Mouse (Mus musculus) adipocyte (in vitro differentiated cells): ENCODE measurements around the gene Upb1.

Experiments used
- DNase-seq: peaks from one replicate; pipeline ENCODE4 v3.0.0-alpha.2; 2016; ENCODE audit warnings: low spot score

Upb1 gene

GRCm38 (mm10) chr10:75428049-75429003, 27.4 kb downstream of the Upb1 start:
- no peak for DNase-seq

DNA sequence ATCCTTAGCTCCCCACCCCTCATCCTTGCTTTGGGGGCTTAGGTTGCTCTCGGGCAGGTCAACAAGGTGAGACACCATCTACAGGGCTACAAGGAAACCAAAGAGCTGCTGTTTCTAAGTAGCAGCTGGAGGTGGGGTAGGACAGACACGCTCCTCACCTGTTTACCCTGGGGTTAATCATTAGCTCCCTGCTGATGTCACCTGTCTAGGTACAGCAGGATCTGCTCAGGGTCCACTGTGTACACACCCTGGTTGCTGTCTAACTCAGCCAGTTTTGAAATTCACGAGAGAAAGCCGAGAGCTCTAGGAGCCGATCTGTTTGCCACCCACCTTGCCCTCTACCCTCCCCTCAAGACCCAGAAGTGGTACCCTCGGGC, 28.1 kb downstream of the Upb1 start:
- no peak for DNase-seq

GRCm38 (mm10) chr10:75429522-75430146, 28.7 kb downstream of the Upb1 start:
- DNase-seq: no peak

DNA sequence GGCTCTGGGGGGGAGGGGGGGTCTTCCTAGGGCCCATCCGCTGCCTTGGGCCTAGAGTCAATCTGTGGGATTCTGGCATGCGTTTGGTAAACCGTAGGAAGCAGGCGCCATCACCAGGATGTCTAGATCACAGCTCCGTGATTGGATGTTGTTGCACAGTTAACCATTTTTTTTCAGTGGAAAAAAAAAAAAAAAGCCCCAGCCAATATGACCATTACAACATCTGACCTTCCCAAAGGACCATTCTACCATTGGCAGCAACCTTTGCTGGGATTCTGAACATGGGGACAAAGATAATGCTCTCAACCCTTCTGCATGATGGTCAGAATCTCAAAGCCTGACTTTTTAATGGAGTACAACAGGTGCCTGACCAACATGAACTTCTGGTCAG, 29.2 kb downstream of the Upb1 start:
- no peak for DNase-seq

DNA sequence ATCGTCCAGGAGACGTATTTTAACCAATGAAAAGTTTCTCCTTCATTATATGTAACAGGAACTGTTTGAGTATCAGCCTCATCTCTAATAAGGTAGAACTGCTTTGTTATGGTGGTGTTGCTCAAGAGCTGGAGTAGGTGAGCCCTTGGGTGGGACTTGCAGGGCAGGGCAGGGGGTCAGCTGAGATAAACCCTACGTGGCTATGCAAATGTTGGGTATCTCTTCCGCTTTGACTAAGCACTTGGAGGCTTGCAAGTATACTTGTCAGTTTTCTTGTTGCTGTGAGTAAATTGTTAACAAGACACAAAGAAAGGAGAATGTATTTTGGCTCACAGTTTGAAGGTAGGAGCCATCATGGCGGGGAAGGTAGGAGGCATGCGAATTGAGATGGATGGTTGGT, 29.7 kb downstream of the Upb1 start:
- no peak for DNase-seq

GRCm38 (mm10) chr10:75436604-75437217, 35.8 kb downstream of the Upb1 start:
- peak; percentile 91 for DNase-seq

DNA sequence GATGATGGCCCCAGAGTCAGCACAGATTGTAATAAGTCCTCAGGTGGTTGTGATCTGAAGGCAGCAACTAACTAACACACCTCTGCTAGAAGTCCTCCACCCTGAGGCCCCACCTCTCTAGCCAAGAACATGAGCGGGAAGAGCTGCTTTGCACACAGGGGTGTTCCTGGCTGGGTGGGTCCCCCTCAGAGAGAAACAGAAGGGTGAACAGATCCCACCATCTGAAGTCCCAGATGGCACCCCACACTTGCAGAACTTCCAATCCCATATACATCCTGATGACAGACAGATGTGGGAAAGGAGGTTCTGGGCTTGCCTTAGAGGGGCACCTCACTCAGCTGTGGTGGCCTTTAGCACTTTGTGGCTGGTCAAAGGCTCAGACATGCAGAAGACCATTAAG, 36.4 kb downstream of the Upb1 start:
- no peak for DNase-seq

DNA sequence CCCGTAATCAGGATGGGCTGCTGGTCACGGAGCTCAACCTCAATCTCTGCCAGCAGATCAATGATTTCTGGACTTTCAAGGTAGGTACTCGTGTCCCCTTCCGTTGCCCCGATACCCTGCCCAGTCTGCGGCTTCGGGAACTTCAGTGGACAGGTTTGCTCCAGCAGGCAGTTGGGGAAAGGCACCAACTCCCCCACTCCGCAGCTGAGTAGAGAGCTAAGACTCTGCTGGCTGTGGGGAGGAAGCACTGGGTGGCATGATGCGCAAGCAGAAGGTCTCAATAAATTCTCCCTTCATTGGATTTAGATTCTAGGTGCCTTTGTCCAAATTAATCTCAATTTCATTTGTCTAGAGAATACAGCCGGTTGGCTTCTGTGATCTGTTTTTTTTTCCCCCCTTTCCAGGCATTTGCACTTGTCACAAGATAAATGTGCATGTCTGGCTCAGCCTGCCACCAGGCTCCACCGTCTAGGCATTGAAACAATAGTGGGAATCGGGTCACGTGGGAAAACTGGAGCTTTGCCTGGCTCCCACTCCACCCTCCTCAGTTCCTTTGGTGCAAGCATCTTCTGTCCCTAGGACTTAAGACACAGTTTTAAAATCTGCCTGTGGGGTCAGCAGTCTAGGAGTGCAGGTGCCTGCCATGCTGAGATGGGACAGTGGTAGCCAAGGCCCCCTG, 37.4 kb downstream of the Upb1 start:
- DNase-seq: no peak

DNA sequence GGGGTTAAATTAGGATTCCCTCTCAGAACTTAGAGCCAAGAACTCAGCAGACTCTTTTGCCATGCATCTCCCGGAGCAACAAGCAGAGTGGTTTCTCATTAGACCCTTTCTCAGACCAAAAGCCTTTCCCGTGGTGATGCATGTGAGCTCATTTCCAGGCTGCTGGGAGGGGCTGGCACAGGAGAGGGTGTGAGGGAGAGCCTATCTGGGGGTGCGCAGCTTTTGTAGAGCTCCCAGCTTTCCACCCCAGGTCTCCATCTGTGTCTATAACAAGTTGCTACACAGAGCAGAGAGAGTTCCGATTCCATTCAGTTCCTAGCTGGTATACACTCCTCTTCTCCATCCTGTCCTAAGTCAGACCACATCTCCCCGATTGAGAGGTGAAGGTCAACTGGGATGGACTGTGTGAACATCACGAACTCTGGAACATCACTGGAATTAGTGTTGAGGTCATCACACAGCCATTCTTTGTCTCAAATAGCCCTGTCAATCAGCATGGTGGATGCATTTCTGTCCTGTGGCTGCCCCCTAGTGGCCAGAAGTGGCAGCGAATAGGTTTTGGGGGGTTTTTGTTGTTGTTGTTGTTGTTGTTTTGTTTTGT, 38.4 kb downstream of the Upb1 start:
- peak; percentile 53 for DNase-seq

- no peak for DNase-seq
Measured at GRCm38 (mm10) chr10:75440756-75441155, 39.8 kb downstream of the Upb1 start.

GRCm38 (mm10) chr10:75441800-75442199, 40.9 kb downstream of the Upb1 start:
- DNase-seq: no peak

GRCm38 (mm10) chr10:75443017-75443416, 42.1 kb downstream of the Upb1 start:
- no peak for DNase-seq

DNA sequence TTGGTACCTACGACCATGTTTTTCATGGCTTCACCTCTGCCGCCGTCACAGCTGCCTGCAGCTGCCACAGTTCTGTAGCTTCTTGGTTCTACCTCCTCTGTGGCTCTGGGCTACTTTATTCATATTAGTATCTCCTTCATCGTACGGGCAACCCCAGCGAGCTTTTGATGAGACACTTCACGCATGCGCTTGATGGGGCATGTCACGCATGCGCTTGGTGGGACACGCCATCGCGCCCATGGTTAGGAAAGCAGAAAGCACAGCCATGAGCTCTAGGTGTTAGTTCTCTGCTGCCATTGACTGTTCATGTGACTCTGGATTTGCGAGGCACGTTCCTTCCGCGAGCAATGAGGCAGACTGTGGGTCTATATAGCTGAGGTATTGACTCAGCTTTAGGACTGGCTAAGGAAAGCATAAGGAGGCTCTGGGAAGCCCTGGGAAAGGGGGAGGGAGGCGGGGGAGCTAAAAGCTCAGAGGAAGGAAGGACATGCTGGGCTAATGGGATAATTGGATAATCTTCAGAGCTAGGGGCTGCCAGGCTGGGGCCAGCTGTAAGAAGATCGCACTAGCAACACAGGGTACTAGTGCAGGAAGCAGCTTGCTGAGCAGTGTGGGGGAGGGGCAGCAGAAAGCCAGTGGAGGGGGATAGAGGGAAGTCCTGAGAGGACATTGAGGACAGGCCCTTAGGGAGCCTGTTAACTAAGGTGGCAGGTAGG, 43.4 kb downstream of the Upb1 start:
- DNase-seq: no peak

- no peak for DNase-seq
Measured at GRCm38 (mm10) chr10:75445030-75445429, 44.1 kb downstream of the Upb1 start.

GRCm38 (mm10) chr10:75446501-75447083, 45.7 kb downstream of the Upb1 start:
- DNase-seq: no peak

- no peak for DNase-seq
Measured at GRCm38 (mm10) chr10:75447489-75447888, 46.6 kb downstream of the Upb1 start.

GRCm38 (mm10) chr10:75448806-75449420, 48.0 kb downstream of the Upb1 start:
- peak; percentile 38 for DNase-seq

GRCm38 (mm10) chr10:75450331-75450730, 49.4 kb downstream of the Upb1 start:
- DNase-seq: no peak

GRCm38 (mm10) chr10:75451036-75451786, 50.3 kb downstream of the Upb1 start:
- peak; percentile 91 for DNase-seq
